8 mouse cellular contexts compared by ENCODE assay signal in the genomic region with DNA sequence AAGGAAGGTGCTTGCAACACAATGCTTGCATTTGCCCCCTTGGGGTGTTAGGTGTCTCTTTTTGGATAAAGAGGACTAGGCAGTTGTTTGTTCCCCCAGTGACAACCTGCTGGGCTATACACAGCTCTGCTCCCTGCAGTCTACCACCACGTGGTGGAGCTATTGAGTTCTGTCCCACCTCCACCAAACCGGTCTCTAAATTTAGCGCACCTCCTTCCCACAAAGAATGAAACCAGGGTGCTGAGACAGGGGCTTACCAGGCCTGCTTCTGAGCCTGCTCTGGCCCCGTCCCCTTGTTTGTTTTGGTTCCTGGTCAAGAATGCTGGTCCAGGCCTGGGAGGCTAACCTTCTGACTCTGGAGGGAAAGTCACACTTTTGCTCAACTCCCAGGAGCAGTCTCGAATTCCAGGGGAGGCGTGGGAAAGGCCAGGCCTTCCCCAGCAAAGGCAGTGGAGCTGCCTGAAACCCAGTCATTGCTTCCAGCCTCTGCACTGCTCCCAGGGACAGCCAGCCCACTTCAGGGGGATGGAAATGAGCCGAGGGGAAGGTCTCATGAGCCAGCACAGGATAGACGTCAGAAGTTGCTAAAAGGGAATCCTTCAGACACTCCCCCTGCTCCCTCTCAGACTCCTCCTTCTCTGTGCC. TPM values are rescaled to one million over a fixed set of nuclear protein-coding genes. Genes with fewer than 3 reads are reported as not detected.
DNase-seq lines count a peak whose midpoint lies in the region; ATAC-seq and TF ChIP-seq lines count a peak whose summit lies in the region.
"Had no signal": no experiment of that assay in that cellular context is flagged by ENCODE, and none has a peak within 500 bp of the region (broad histone marks: within the 10 kb centered on the region; RNA-seq: fewer than 3 reads in every experiment).

No protein-coding gene starts in this region.

- no peak overlapping the region for H3K4me2 ChIP-seq in forebrain, embryonic 13.5 days
- H3K4me2 ChIP-seq in limb, embryonic 14.5 days (replicated peaks; ENCODE audit: low read depth, low read length, severe bottlenecking), result no peak overlapping the region
- H3K4me2 ChIP-seq: liver, embryonic 13.5 days had no signal

- H3K9me3 ChIP-seq in forebrain, embryonic 13.5 days (replicated peaks), result no peaks in the 10 kb centered on the region
- H3K9me3 ChIP-seq in limb, embryonic 14.5 days (ENCODE audit: control insufficient read depth, low read length), result no peaks in the 10 kb centered on the region
- H3K9me3 ChIP-seq: liver, embryonic 13.5 days had no signal

- no peak overlapping the region for H3K9ac ChIP-seq in forebrain, embryonic 13.5 days
- H3K9ac ChIP-seq in limb, embryonic 14.5 days (ENCODE audit: low read depth, low read length, severe bottlenecking), result peak overlapping the region; percentile 16; the same call in 1 of the 2 replicates
- H3K9ac ChIP-seq: liver, embryonic 13.5 days had no signal

- 35% methylated on average over 8 of the region's 8 CpGs for WGBS in forebrain, embryonic 13.5 days
- WGBS in limb, embryonic 14.5 days, result 23% methylated on average over 8 of the region's 8 CpGs

- peaks cover 7% of the 10 kb centered on the region; the same call in 1 of the 2 replicates for H3K36me3 ChIP-seq in forebrain, embryonic 13.5 days (ENCODE audit: poor library complexity, severe bottlenecking)
- H3K36me3 ChIP-seq in limb, embryonic 14.5 days (ENCODE audit: control insufficient read depth, insufficient read depth, low read length), result no peaks in the 10 kb centered on the region; the same call in 1 of the 2 replicates
- H3K36me3 ChIP-seq: liver, embryonic 13.5 days had no signal

- 0 out of 2 replicates have a peak, but pooled peaks have one; percentile 16 for ATAC-seq in forebrain, embryonic 13.5 days
- peak; percentile 61 for ATAC-seq in limb, embryonic 14.5 days (ENCODE audit: low FRiP score, low read depth)

- H3K27me3 ChIP-seq in forebrain, embryonic 13.5 days, result 0 out of 2 replicates have a peak, but pooled peaks cover 4% of the 10 kb centered on the region
- H3K27me3 ChIP-seq in limb, embryonic 14.5 days (ENCODE audit: control insufficient read depth, insufficient read depth, low read length), result no peaks in the 10 kb centered on the region
- H3K27me3 ChIP-seq: liver, embryonic 13.5 days had no signal

- no peaks in the 10 kb centered on the region for H3K4me1 ChIP-seq in forebrain, embryonic 13.5 days
- H3K4me1 ChIP-seq in limb, embryonic 14.5 days (ENCODE audit: control insufficient read depth, insufficient read depth, low read length), result peaks cover 9% of the 10 kb centered on the region; the same call in 1 of the 2 replicates

- peak; percentile 24 for DNase-seq in ovary, postnatal 36 days (ENCODE audit: low spot score)
- DNase-seq in ovary, adult 18-20 months (ENCODE audit: low spot score), result no peak
- DNase-seq in adrenal gland, adult 2 months, result peak; percentile 67
- peak; percentile 60 to 72 for DNase-seq in heart, postnatal 36 days
- peak; percentile 22 for DNase-seq in limb, embryonic 14.5 days (ENCODE audit: low spot score)
- peak; percentile 66 for DNase-seq in right cerebral cortex, postnatal 14 days
- DNase-seq: liver, embryonic 13.5 days had no signal

- TF ChIP-seq POLR2A in limb, embryonic 14.5 days (IDR thresholded peaks at IDR 0.05; ENCODE audit: borderline replicate concordance, extremely low read depth, insufficient read depth, insufficient read length), result no peak

- no peak overlapping the region for H3K4me3 ChIP-seq in forebrain, embryonic 13.5 days
- no peak overlapping the region for H3K4me3 ChIP-seq in limb, embryonic 14.5 days (replicated peaks; ENCODE audit: low read length)
- H3K4me3 ChIP-seq: liver, embryonic 13.5 days had no signal

- intact Hi-C loops in heart, postnatal 36 days (cut with DNase I), result loop anchor here (1.0 to 10.0 kb wide), 4 partner anchors 31 to 327 kb away; a partner anchor contains a TSS

- H3K27ac ChIP-seq in forebrain, embryonic 13.5 days, result no peak overlapping the region
- no peak overlapping the region for H3K27ac ChIP-seq in limb, embryonic 14.5 days (replicated peaks; ENCODE audit: low read depth, low read length)
- H3K27ac ChIP-seq: liver, embryonic 13.5 days had no signal

RNA-seq across cellular contexts. Expression of a gene that starts 37.1 kb away (rescaled TPM):
- 10 to 100 TPM; 31.7 to 48.5 TPM for total RNA-seq in adrenal gland, adult 2 months (2021)
- 142 and 152 TPM in 2 replicates for polyA plus RNA-seq in adrenal gland, adult 2 months (2012; rRNA removed)
- polyA plus RNA-seq in forebrain, embryonic 13.5 days (2015; fragmentation: Nextera tagmentation; extraction: Ambion mirVana), result 1.2 and 1.7 TPM in 2 replicates
- total RNA-seq in heart, postnatal 36 days (2021), result 1 to 10 TPM; 5.2 to 6.3 TPM
- 4.1 and 5.7 TPM in 2 replicates for polyA plus RNA-seq in limb, embryonic 14.5 days (2012; rRNA removed)
- polyA plus RNA-seq in limb, embryonic 14.5 days (2014; fragmentation: Nextera tagmentation; extraction: Ambion mirVana), result 0.68 and 0.85 TPM in 2 replicates

Comparison
In these comparisons a context has a peak if more than half of its experiments do, and no peak if none do; other contexts are left out.
1. RNA of a gene that starts 37.1 kb away (polyA plus RNA-seq): 142 to 152 TPM in adrenal gland, adult 2 months; 0.68 to 5.7 TPM in limb, embryonic 14.5 days and 1.2 to 1.7 TPM in forebrain, embryonic 13.5 days; every median in the first group is over 10 times any median in the second.